ENCODE assay signal across 8 mouse cellular contexts in the genomic region with DNA sequence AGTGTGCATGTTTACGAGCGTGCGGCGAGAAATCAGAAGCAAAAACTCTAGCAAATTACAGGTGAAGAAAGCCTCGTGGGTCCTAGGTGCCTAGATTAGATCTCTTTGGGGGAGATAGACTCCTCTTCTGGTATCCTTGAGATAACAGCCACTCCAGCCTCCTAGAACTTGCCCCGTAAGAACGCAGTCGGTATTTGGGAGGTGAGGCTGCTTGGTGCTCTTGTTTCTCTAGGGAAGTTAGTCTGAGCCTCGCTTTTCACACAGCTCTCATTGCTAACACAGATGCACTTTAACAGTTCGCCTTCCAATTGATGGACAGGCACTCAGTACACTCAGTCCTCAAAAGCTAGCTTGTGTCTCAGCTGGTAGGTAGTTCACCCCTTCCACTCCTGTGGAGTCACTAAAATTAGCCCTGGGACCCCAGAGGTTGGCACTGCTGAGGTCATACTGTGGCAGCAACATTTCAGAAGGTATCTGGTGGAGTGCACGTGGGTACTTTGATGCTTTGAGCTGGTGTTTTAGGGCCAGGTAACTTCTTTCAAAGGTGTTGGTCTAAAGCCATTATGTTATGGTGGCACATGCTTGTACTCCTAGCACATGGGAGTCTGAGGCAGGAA. TPM values are rescaled to one million over a fixed set of nuclear protein-coding genes. Genes with fewer than 3 reads are reported as not detected.
DNase-seq lines count a peak whose midpoint lies in the region; ATAC-seq and TF ChIP-seq lines count a peak whose summit lies in the region.
"Had no signal": no experiment of that assay in that cellular context is flagged by ENCODE, and none has a peak within 500 bp of the region (broad histone marks: within the 10 kb centered on the region; RNA-seq: fewer than 3 reads in every experiment).

No protein-coding gene starts in this region.

- ATAC-seq in liver, embryonic 14.5 days (ENCODE audit: insufficient read depth): peak; percentile 3; the same call in 1 of the 2 replicates
- no peak for ATAC-seq in megakaryocyte progenitor cell, adult 5-6 weeks (replicated peaks; ENCODE audit: poor library complexity)

- H3ac ChIP-seq in C2C12 (ENCODE audit: control insufficient read depth, insufficient read length, low read depth): peak overlapping the region; percentile 86

- peaks cover 6% of the 10 kb centered on the region for H3K9me3 ChIP-seq in E14TG2a.4 (ENCODE audit: low read length)
- H3K9me3 ChIP-seq in heart, embryonic 10.5 days: no peaks in the 10 kb centered on the region
- no peaks in the 10 kb centered on the region for H3K9me3 ChIP-seq in liver, embryonic 14.5 days (ENCODE audit: control insufficient read depth, low read length)

- DNase-seq in heart, embryonic 10.5 days (ENCODE audit: low spot score): no peak
- no peak for DNase-seq in liver, embryonic 14.5 days (ENCODE audit: low read depth in 3 of 3, low spot score in 3 of 3)
- DNase-seq in cerebellum, adult 9-11 months: no peak
- no peak for DNase-seq in spleen, adult 18-20 months

- peak overlapping the region; percentile 93 for H3K27ac ChIP-seq in heart, embryonic 10.5 days
- H3K27ac ChIP-seq in liver, embryonic 14.5 days: peak overlapping the region; percentile 93

- H3K4me2 ChIP-seq in liver, embryonic 14.5 days (ENCODE audit: low read depth): peak overlapping the region; percentile 95

- H3K36me3 ChIP-seq in C2C12 (ENCODE audit: control insufficient read depth, insufficient read depth): no peaks in the 10 kb centered on the region
- 0 out of 2 replicates have a peak, but pooled peaks cover 4% of the 10 kb centered on the region for H3K36me3 ChIP-seq in E14TG2a.4 (ENCODE audit: insufficient read depth, low read length)
- H3K36me3 ChIP-seq in heart, embryonic 10.5 days: no peaks in the 10 kb centered on the region
- peaks cover 21% of the 10 kb centered on the region for H3K36me3 ChIP-seq in liver, embryonic 14.5 days (replicated peaks; ENCODE audit: control insufficient read depth, insufficient read depth, low read depth)

- peaks cover 29% of the 10 kb centered on the region for H3K79me3 ChIP-seq in C2C12 (ENCODE audit: low read depth)

- H3K27me3 ChIP-seq in C2C12 (ENCODE audit: control insufficient read depth, insufficient read depth, insufficient read length) (no peaks in the 10 kb centered on the region), E14TG2a.4 (ENCODE audit: insufficient read depth, low read length) (peaks cover 19% of the 10 kb centered on the region)
- H3K27me3 ChIP-seq in heart, embryonic 10.5 days (ENCODE audit: insufficient read depth, poor library complexity, severe bottlenecking): no peaks in the 10 kb centered on the region; the same call in 1 of the 2 replicates
- no peaks in the 10 kb centered on the region for H3K27me3 ChIP-seq in liver, embryonic 14.5 days (ENCODE audit: control insufficient read depth, insufficient read depth, low read length)

- TF ChIP-seq CTCF in C2C12 (IDR thresholded peaks at IDR 0.05; ENCODE audit: control insufficient read depth, insufficient read depth, insufficient read length): no peak
- no peak for TF ChIP-seq CTCF in E14TG2a.4 (conservative IDR thresholded peaks at IDR 0.05; ENCODE audit: low read length)
- TF ChIP-seq CTCF in liver, embryonic 14.5 days (IDR thresholded peaks at IDR 0.05; ENCODE audit: low read depth): no peak

- 10% methylated on average over 11 of the region's 11 CpGs for WGBS in heart, embryonic 10.5 days
- 3% methylated on average over 11 of the region's 11 CpGs for WGBS in liver, embryonic 14.5 days (ENCODE audit: insufficient replicate concordance)

- no peak for TF ChIP-seq EP300 in liver, embryonic 14.5 days (IDR thresholded peaks at IDR 0.05; ENCODE audit: low read depth)

- H3K4me1 ChIP-seq in E14TG2a.4 (replicated peaks; ENCODE audit: low read depth, low read length): peaks cover 54% of the 10 kb centered on the region
- peaks cover 61% of the 10 kb centered on the region for H3K4me1 ChIP-seq in heart, embryonic 10.5 days
- H3K4me1 ChIP-seq in liver, embryonic 14.5 days (replicated peaks; ENCODE audit: control insufficient read depth in 2 of 2, insufficient read depth in 2 of 2, low read length in 1 of 2): peaks cover 34 to 53% of the 10 kb centered on the region in 2 experiments

- peaks cover 53% of the 10 kb centered on the region for H3K79me2 ChIP-seq in C2C12 (ENCODE audit: control insufficient read depth, insufficient read depth)

- peak overlapping the region; percentile 82 for H3K9ac ChIP-seq in liver, embryonic 14.5 days (replicated peaks)

- peak overlapping the region; percentile 93 for H3K4me3 ChIP-seq in C2C12 (ENCODE audit: insufficient read depth, poor library complexity, severe bottlenecking)
- peak overlapping the region; percentile 90 for H3K4me3 ChIP-seq in E14TG2a.4 (replicated peaks; ENCODE audit: low read length)
- peak overlapping the region; percentile 91 for H3K4me3 ChIP-seq in heart, embryonic 10.5 days
- peak overlapping the region; percentile 72 to 77 for H3K4me3 ChIP-seq in liver, embryonic 14.5 days (ENCODE audit: insufficient read depth in 1 of 2, low read depth in 2 of 2, low read length in 2 of 2)

TF ChIP-seq in C2C12, 6 proteins besides CTCF, POLR2A, EP300 and RAD21:
- TF ChIP-seq CEBPB (IDR thresholded peaks at IDR 0.05; ENCODE audit: low read depth) (no peak), MAX (IDR thresholded peaks at IDR 0.05) (peak; percentile 20)

RNA-seq across cellular contexts. Expression of a gene that starts 1.0 kb away (rescaled TPM):
- 11.9 TPM for polyA plus RNA-seq in C2C12 (2012; fragmentation: generic; extraction: Trizol)
- polyA plus RNA-seq in heart, embryonic 10.5 days (2016; fragmentation: Nextera tagmentation; extraction: Ambion mirVana): 20.7 and 25.1 TPM in 2 replicates
- polyA plus RNA-seq in liver, embryonic 14.5 days (2012; rRNA removed): 21.6 and 23.0 TPM in 2 replicates
- polyA plus RNA-seq in liver, embryonic 14.5 days (2014; fragmentation: Nextera tagmentation; extraction: Ambion mirVana): 20.7 and 22.7 TPM in 2 replicates
- 11.0 and 13.4 TPM in 2 replicates for total RNA-seq in megakaryocyte progenitor cell, adult 5-6 weeks (2015)
- 22.7 and 27.0 TPM in 2 replicates for total RNA-seq in megakaryocyte progenitor cell, adult 5-6 weeks (2017)

RNA-seq across cellular contexts. Expression of a gene that starts 16.8 kb away (rescaled TPM):
- 43.1 TPM for polyA plus RNA-seq in C2C12 (2012; fragmentation: generic; extraction: Trizol)
- 30.3 and 31.3 TPM in 2 replicates for polyA plus RNA-seq in heart, embryonic 10.5 days (2016; fragmentation: Nextera tagmentation; extraction: Ambion mirVana)
- 12.1 and 14.5 TPM in 2 replicates for polyA plus RNA-seq in liver, embryonic 14.5 days (2012; rRNA removed)
- polyA plus RNA-seq in liver, embryonic 14.5 days (2014; fragmentation: Nextera tagmentation; extraction: Ambion mirVana): 13.5 and 17.5 TPM in 2 replicates
- total RNA-seq in megakaryocyte progenitor cell, adult 5-6 weeks (2015): 63.8 and 65.1 TPM in 2 replicates
- total RNA-seq in megakaryocyte progenitor cell, adult 5-6 weeks (2017): 41.0 and 47.0 TPM in 2 replicates

RNA-seq across cellular contexts. Expression of a gene that starts 27.4 kb away (rescaled TPM):
- polyA plus RNA-seq in C2C12 (2012; fragmentation: generic; extraction: Trizol): 0.13 TPM
- polyA plus RNA-seq in heart, embryonic 10.5 days (2016; fragmentation: Nextera tagmentation; extraction: Ambion mirVana): 2.8 and 3.6 TPM in 2 replicates
- 0.75 TPM in 2 replicates for polyA plus RNA-seq in liver, embryonic 14.5 days (2012; rRNA removed)
- 0.90 and 1.2 TPM in 2 replicates for polyA plus RNA-seq in liver, embryonic 14.5 days (2014; fragmentation: Nextera tagmentation; extraction: Ambion mirVana)
- total RNA-seq in megakaryocyte progenitor cell, adult 5-6 weeks (2015): 0.10 TPM in 1 of 2 replicates, not detected in the other
- total RNA-seq in megakaryocyte progenitor cell, adult 5-6 weeks (2017): not detected in 2 replicates

RNA-seq across cellular contexts. Expression of a gene that starts 33.9 kb away (rescaled TPM):
- 0.14 TPM for polyA plus RNA-seq in C2C12 (2012; fragmentation: generic; extraction: Trizol)
- not detected in 2 replicates for polyA plus RNA-seq in heart, embryonic 10.5 days (2016; fragmentation: Nextera tagmentation; extraction: Ambion mirVana)
- not detected in 2 replicates for polyA plus RNA-seq in liver, embryonic 14.5 days (2012; rRNA removed)
- not detected in 2 replicates for polyA plus RNA-seq in liver, embryonic 14.5 days (2014; fragmentation: Nextera tagmentation; extraction: Ambion mirVana)
- total RNA-seq in megakaryocyte progenitor cell, adult 5-6 weeks (2015): not detected in 2 replicates
- total RNA-seq in megakaryocyte progenitor cell, adult 5-6 weeks (2017): not detected in 2 replicates
- polyA plus RNA-seq: gonadal fat pad, adult 2 months had no signal

RNA-seq across cellular contexts. Expression of a gene that starts 34.4 kb away (rescaled TPM):
- polyA plus RNA-seq in C2C12 (2012; fragmentation: generic; extraction: Trizol): 68.8 TPM
- polyA plus RNA-seq in heart, embryonic 10.5 days (2016; fragmentation: Nextera tagmentation; extraction: Ambion mirVana): 57.0 and 76.5 TPM in 2 replicates
- polyA plus RNA-seq in liver, embryonic 14.5 days (2012; rRNA removed): 34.5 and 41.9 TPM in 2 replicates
- polyA plus RNA-seq in liver, embryonic 14.5 days (2014; fragmentation: Nextera tagmentation; extraction: Ambion mirVana): 46.5 and 56.0 TPM in 2 replicates
- 27.3 and 30.9 TPM in 2 replicates for total RNA-seq in megakaryocyte progenitor cell, adult 5-6 weeks (2015)
- 24.6 and 32.5 TPM in 2 replicates for total RNA-seq in megakaryocyte progenitor cell, adult 5-6 weeks (2017)
